Mouse (Mus musculus) embryonic facial prominence, embryonic 10.5 days (tissue): ENCODE data around the gene Ttll6. TPM values are rescaled to one million over a fixed set of nuclear protein-coding genes. Genes with fewer than 3 reads are reported as not detected.
"Not testable (repeated sequence)": the region's sequence is repeated elsewhere in the genome, so short reads cannot be mapped to it uniquely, and the experiment has no call there.

ENCODE experiments used
- DNase-seq: peaks from one replicate; pipeline ENCODE4 v3.0.0-alpha.2; 2017; ENCODE audit warnings: low spot score
- H3K27ac ChIP-seq: fragments of 300-500 bp; sonication (generic); replicated peaks from 2 replicates; pipeline ENCODE4 v1.5.1; 2016; ENCODE audit warnings: mild to moderate bottlenecking
- H3K27me3 ChIP-seq: fragments of 300-500 bp; sonication (generic); replicated peaks from 2 replicates; pipeline ENCODE4 v1.6.1; 2016; ENCODE audit warnings: low read depth, mild to moderate bottlenecking; ENCODE audit not compliant: poor library complexity, severe bottlenecking
- H3K36me3 ChIP-seq: fragments of 300-500 bp; sonication (generic); replicated peaks from 2 replicates; pipeline ENCODE4 v1.6.1; 2016; ENCODE audit warnings: mild to moderate bottlenecking, moderate library complexity
- H3K4me1 ChIP-seq: fragments of 300-500 bp; sonication (generic); 2 replicates; pipeline ENCODE4 v1.6.1; 2016
- H3K4me3 ChIP-seq: fragments of 300-500 bp; sonication (generic); 2 replicates; pipeline ENCODE4 v1.5.1; 2016; ENCODE audit warnings: mild to moderate bottlenecking, moderate library complexity
- H3K9me3 ChIP-seq: fragments of 300-500 bp; sonication (generic); 2 replicates; pipeline ENCODE4 v1.6.1; 2016; ENCODE audit warnings: mild to moderate bottlenecking
- WGBS: fragments of 180-500 bp; shearing (Covaris S2); methylation state at CpG from one replicate; pipeline ENCODE4 v1.1.7; 2016; 5-methylcytosine and 5-hydroxymethylcytosine counted together
- polyA plus RNA-seq: library from polyadenylated mRNA; unstranded; fragments of >200 nt; fragmentation: Nextera tagmentation; extraction: Ambion mirVana; gene quantifications from 2 replicates; pipeline ENCODE4 v1.2.1, GENCODE M21; 2016

Ttll6 gene
- not detected in 2 replicates for polyA plus RNA-seq

- DNase-seq = peak; percentile 79
- H3K4me3 ChIP-seq = peak within 1 kb of the TSS; percentile 36; the same call in 1 of the 2 replicates
- H3K27ac ChIP-seq = no peak within 1 kb of the TSS
- WGBS = 22% methylated on average over 16 of the region's 16 CpGs
- peaks cover 17% of the 10 kb centered on the region for H3K4me1 ChIP-seq
- H3K9me3 ChIP-seq = no peaks in the 10 kb centered on the region
- H3K27me3 ChIP-seq = peaks cover 48% of the 10 kb centered on the region
- H3K36me3 ChIP-seq = no peaks in the 10 kb centered on the region
Observed at GRCm38 (mm10) chr11:96133239-96133865, at the start of gene Ttll6. Ttll6 (plus strand) TSS chr11:96133786.

- H3K4me1 ChIP-seq = no peaks in the 10 kb centered on the region
- WGBS = 89% methylated on average over 6 of the region's 6 CpGs
- H3K36me3 ChIP-seq = no peaks in the 10 kb centered on the region
- no peak overlapping the region for H3K4me3 ChIP-seq
- H3K9me3 ChIP-seq = 0 out of 2 replicates have a peak, but pooled peaks cover 3% of the 10 kb centered on the region
- DNase-seq = no peak
- no peaks in the 10 kb centered on the region for H3K27me3 ChIP-seq
- H3K27ac ChIP-seq = no peak overlapping the region
Observed at GRCm38 (mm10) chr11:96087981-96088380, 45.6 kb upstream of the Ttll6 start.

DNA sequence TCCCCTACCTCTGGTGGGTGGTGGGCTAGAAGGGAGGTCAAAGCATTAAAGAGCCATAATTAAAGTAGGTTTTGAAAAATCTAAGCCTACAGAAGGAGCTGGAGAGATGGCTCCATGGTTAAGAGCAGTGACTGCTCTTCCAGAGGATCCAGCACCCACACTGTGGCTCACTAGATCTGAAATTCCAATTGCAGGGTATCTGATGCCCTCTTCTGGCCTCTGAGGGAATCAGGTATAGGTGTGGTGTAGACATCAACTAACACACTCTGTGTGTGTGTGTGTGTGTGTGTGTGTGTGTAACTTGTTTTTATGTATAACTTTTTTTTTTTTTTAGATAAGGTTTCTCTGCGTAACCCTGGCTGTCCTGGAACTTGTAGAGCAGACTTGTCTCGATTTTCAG is 42.5 kb upstream of the Ttll6 start:
- peak; percentile 26 for DNase-seq
- Histone ChIP-seq H3K4me1 (no peaks in the 10 kb centered on the region), H3K36me3 (no peaks in the 10 kb centered on the region), H3K27me3 (no peaks in the 10 kb centered on the region), H3K9me3 (0 out of 2 replicates have a peak, but pooled peaks cover 3% of the 10 kb centered on the region), H3K27ac (no peak overlapping the region), H3K4me3 (no peak overlapping the region)
- 55% methylated on average over 2 of the region's 2 CpGs for WGBS

GRCm38 (mm10) chr11:96092674-96093291 is 40.8 kb upstream of the Ttll6 start:
- Histone ChIP-seq H3K27ac (no peak overlapping the region), H3K9me3 (0 out of 2 replicates have a peak, but pooled peaks cover under 1% of the 10 kb centered on the region), H3K36me3 (no peaks in the 10 kb centered on the region), H3K4me1 (no peaks in the 10 kb centered on the region), H3K4me3 (no peak overlapping the region), H3K27me3 (peaks cover 8% of the 10 kb centered on the region)
- no peak for DNase-seq
- 46% methylated on average over 7 of the region's 7 CpGs for WGBS

- 12% methylated on average over 3 of the region's 3 CpGs for WGBS
- Histone ChIP-seq H3K4me3 (no peak overlapping the region), H3K36me3 (no peaks in the 10 kb centered on the region), H3K27ac (no peak overlapping the region), H3K4me1 (no peaks in the 10 kb centered on the region), H3K27me3 (peaks cover 13% of the 10 kb centered on the region), H3K9me3 (no peaks in the 10 kb centered on the region)
- DNase-seq = peak; percentile 57
Observed at GRCm38 (mm10) chr11:96093361-96093760, 40.2 kb upstream of the Ttll6 start.

- Histone ChIP-seq H3K27ac (no peak overlapping the region), H3K4me1 (no peaks in the 10 kb centered on the region), H3K27me3 (no peaks in the 10 kb centered on the region), H3K4me3 (no peak overlapping the region), H3K36me3 (no peaks in the 10 kb centered on the region), H3K9me3 (no peaks in the 10 kb centered on the region)
- WGBS = 84% methylated on average over 1 of the region's 1 CpGs
- DNase-seq = no peak
Observed at GRCm38 (mm10) chr11:96108376-96108775, 25.2 kb upstream of the Ttll6 start.

DNA sequence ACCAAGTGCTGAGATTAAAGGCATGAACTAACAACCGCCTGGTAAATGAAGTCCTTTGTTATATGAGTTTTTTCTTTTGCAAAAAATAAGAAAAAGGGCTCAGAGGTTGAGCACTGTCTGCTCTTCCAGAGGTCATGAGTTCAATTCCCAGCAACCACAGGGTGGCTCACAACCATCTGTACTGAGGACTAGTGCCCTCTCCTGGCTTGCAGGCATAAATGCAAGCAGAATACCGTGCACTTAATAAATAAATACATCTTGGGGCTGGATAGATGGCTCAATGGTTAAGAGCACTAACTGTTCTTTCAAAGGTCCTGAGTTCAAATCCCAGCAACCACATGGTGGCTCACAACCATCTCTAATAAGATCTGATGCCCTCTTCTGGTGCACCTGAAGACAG is 22.6 kb upstream of the Ttll6 start:
- not testable (repeated sequence) for H3K27me3 ChIP-seq, H3K36me3 ChIP-seq, H3K4me1 ChIP-seq, H3K4me3 ChIP-seq, H3K27ac ChIP-seq, DNase-seq, H3K9me3 ChIP-seq
- 54% methylated on average over 2 of the region's 2 CpGs for WGBS

DNA sequence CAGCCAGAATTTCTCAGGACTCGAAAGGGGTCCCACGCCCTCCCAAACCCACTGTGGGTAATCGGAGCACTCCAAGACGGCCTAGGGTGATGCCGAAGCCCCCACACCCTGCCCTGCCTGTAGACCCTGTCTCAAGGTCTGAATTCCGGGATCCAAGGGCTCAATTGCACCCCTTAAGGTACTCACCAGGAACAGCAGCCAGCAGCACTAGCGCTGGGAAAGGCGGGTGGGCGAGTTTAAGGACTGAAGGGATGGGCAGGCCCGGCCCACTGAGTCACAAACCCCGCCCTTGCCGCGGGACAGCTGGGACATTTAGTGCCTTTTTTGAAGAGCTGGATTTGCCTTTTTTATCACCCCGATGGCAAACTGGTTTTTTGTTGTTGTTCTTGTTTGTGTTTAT is 21.8 kb upstream of the Ttll6 start, which contains the start of gene Calcoco2:
Calcoco2 (minus strand) TSS at position 214 of the 400 bp plus-strand sequence.
- no peaks in the 10 kb centered on the region for H3K36me3 ChIP-seq
- no peak within 1 kb of the TSS for H3K27ac ChIP-seq
- no peak within 1 kb of the TSS for H3K4me3 ChIP-seq
- WGBS = 41% methylated on average over 14 of the region's 14 CpGs
- H3K27me3 ChIP-seq = no peaks in the 10 kb centered on the region
- H3K9me3 ChIP-seq = no peaks in the 10 kb centered on the region
- DNase-seq = no peak
- no peaks in the 10 kb centered on the region for H3K4me1 ChIP-seq

DNA sequence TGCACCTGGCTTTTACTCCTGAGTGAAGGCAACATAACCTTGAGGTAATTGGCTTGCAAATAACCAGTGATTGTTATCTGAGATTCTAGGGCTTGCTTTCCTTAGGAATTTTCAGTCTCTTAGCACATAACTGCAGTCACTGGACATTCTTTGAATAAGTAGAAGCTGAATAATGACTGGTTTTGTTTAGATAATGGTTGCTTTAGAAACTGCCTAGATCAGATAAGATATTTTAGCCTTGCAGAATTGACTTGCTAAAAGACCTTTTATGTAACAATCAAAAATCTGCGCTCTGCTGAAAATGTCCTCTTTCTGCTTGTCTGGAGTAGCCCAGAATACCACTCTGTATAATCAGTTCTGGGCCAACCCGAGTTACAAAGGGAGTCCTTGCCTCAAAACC is 19.5 kb upstream of the Ttll6 start:
- H3K27ac ChIP-seq = no peak overlapping the region
- DNase-seq = no peak
- H3K9me3 ChIP-seq = no peaks in the 10 kb centered on the region
- H3K4me3 ChIP-seq = no peak overlapping the region
- H3K27me3 ChIP-seq = no peaks in the 10 kb centered on the region
- H3K36me3 ChIP-seq = no peaks in the 10 kb centered on the region
- WGBS = 63% methylated on average over 2 of the region's 2 CpGs
- no peaks in the 10 kb centered on the region for H3K4me1 ChIP-seq

DNA sequence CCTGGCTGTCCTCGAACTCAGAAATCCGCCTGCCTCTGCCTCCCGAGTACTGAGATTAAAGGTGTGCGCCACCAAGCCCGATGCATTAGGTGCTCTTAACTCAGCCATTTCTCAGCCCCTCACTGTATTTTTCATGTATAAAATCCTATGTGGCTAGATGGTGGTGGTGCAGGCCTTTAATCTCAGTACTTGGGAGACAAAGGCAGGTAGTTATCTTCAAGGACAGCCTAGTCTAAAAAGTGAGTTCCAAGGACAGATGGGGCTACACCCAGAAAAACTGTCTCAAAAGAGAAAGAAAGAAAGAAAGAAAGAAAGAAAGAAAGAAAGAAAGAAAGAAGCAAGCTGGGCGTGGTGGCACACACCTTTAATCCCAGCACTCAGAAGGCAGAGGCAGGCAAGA is 18.2 kb upstream of the Ttll6 start:
- Histone ChIP-seq H3K9me3 (no peaks in the 10 kb centered on the region), H3K4me1 (no peaks in the 10 kb centered on the region)
- WGBS = 91% methylated on average over 6 of the region's 6 CpGs

GRCm38 (mm10) chr11:96116116-96116515 is 17.5 kb upstream of the Ttll6 start:
- Histone ChIP-seq H3K4me3 (no peak overlapping the region), H3K27ac (no peak overlapping the region), H3K4me1 (no peaks in the 10 kb centered on the region), H3K9me3 (no peaks in the 10 kb centered on the region), H3K36me3 (no peaks in the 10 kb centered on the region), H3K27me3 (peaks cover 11% of the 10 kb centered on the region)
- 90% methylated on average over 3 of the region's 3 CpGs for WGBS
- no peak for DNase-seq

More for the DNA sequence above, 18.2 kb upstream of the Ttll6 start:
- no peak for DNase-seq
- Histone ChIP-seq H3K4me3 (no peak overlapping the region), H3K27me3 (peaks cover 8% of the 10 kb centered on the region), H3K27ac (no peak overlapping the region), H3K36me3 (no peaks in the 10 kb centered on the region)

GRCm38 (mm10) chr11:96116925-96117324 is 16.7 kb upstream of the Ttll6 start:
- DNase-seq, H3K4me3 ChIP-seq, H3K36me3 ChIP-seq, H3K9me3 ChIP-seq, H3K27ac ChIP-seq, H3K4me1 ChIP-seq: not testable (repeated sequence)
- H3K27me3 ChIP-seq = peaks cover 19% of the 10 kb centered on the region
- 80% methylated on average over 3 of the region's 3 CpGs for WGBS

GRCm38 (mm10) chr11:96119401-96119800 is 14.2 kb upstream of the Ttll6 start:
- no peak for DNase-seq
- Histone ChIP-seq H3K4me1 (peaks cover 4% of the 10 kb centered on the region), H3K27me3 (peaks cover 41% of the 10 kb centered on the region), H3K27ac (no peak overlapping the region), H3K4me3 (no peak overlapping the region), H3K9me3 (no peaks in the 10 kb centered on the region), H3K36me3 (no peaks in the 10 kb centered on the region)
- WGBS = 69% methylated on average over 3 of the region's 3 CpGs
